Mouse (Mus musculus): ENCODE results near the gene Rhbdl1. TPM values are rescaled to one million over a fixed set of nuclear protein-coding genes. Genes with fewer than 3 reads are reported as not detected.

Gene Rhbdl1
- polyA plus RNA-seq, 1 experiment from 2014 or later = 1.4 TPM

GRCm38 (mm10) chr17:25868601-25869191 is 31.6 kb upstream of the Rhbdl1 start, which contains the start of gene Mcrip2:
Mcrip2 (minus strand) TSS chr17:25868764.
- 0 out of 2 replicates have a peak, but pooled peaks cover 4% of the 10 kb centered on the region for H3K4me1 ChIP-seq (replicated peaks; ENCODE audit: control insufficient read depth, insufficient read depth, low read length)
- under 1% methylated on average over 21 of the region's 24 CpGs for WGBS

GRCm38 (mm10) chr17:25867836-25868600 is 30.9 kb upstream of the Rhbdl1 start:
- H3K4me3 ChIP-seq (ENCODE audit: low read depth, low read length) = peak overlapping the region; percentile 70
- H3K27me3 ChIP-seq (replicated peaks; ENCODE audit: control insufficient read depth, insufficient read depth, low read length) = no peaks in the 10 kb centered on the region
- H3K36me3 ChIP-seq (ENCODE audit: control insufficient read depth, insufficient read depth) = no peaks in the 10 kb centered on the region
- no peak for TF ChIP-seq CTCF (IDR thresholded peaks at IDR 0.05; ENCODE audit: low read depth)
- peak overlapping the region; percentile 66 for H3K9ac ChIP-seq (ENCODE audit: low read depth, low read length)
- peak overlapping the region; percentile 81 for H3K27ac ChIP-seq (ENCODE audit: low read depth, low read length)
- H3K4me1 ChIP-seq (replicated peaks; ENCODE audit: control insufficient read depth, insufficient read depth, low read length) = 0 out of 2 replicates have a peak, but pooled peaks cover 4% of the 10 kb centered on the region
- peak overlapping the region; percentile 97 for H3K4me2 ChIP-seq (replicated peaks; ENCODE audit: low read depth)
- no peaks in the 10 kb centered on the region for H3K9me3 ChIP-seq (ENCODE audit: control insufficient read depth)
- peak; percentile 32 for ATAC-seq
- WGBS = 1% methylated on average over 40 of the region's 42 CpGs

More at GRCm38 (mm10) chr17:25868601-25869191, 31.6 kb upstream of the Rhbdl1 start, which contains the start of gene Mcrip2:
- peak; percentile 45; the same call in 1 of the 2 replicates for TF ChIP-seq CTCF (IDR thresholded peaks at IDR 0.05; ENCODE audit: low read depth)
- Histone ChIP-seq H3K27me3 (replicated peaks; ENCODE audit: control insufficient read depth, insufficient read depth, low read length) (no peaks in the 10 kb centered on the region), H3K36me3 (ENCODE audit: control insufficient read depth, insufficient read depth) (no peaks in the 10 kb centered on the region), H3K9ac (ENCODE audit: low read depth, low read length) (peak within 1 kb of the TSS; percentile 66), H3K27ac (ENCODE audit: low read depth, low read length) (peak within 1 kb of the TSS; percentile 81), H3K9me3 (ENCODE audit: control insufficient read depth) (no peaks in the 10 kb centered on the region), H3K4me3 (ENCODE audit: low read depth, low read length) (peak within 1 kb of the TSS; percentile 70), H3K4me2 (replicated peaks; ENCODE audit: low read depth) (peak within 1 kb of the TSS; percentile 97)
- peak; percentile 60 for ATAC-seq

GRCm38 (mm10) chr17:25867509-25867835 is 30.4 kb upstream of the Rhbdl1 start:
- TF ChIP-seq CTCF (IDR thresholded peaks at IDR 0.05; ENCODE audit: low read depth) = no peak
- Histone ChIP-seq H3K27me3 (replicated peaks; ENCODE audit: control insufficient read depth, insufficient read depth, low read length) (no peaks in the 10 kb centered on the region), H3K9me3 (ENCODE audit: control insufficient read depth) (no peaks in the 10 kb centered on the region), H3K27ac (ENCODE audit: low read depth, low read length) (peak overlapping the region; percentile 81), H3K4me2 (replicated peaks; ENCODE audit: low read depth) (peak overlapping the region; percentile 97), H3K36me3 (ENCODE audit: control insufficient read depth, insufficient read depth) (no peaks in the 10 kb centered on the region), H3K9ac (ENCODE audit: low read depth, low read length) (peak overlapping the region; percentile 66; the same call in 1 of the 2 replicates), H3K4me1 (replicated peaks; ENCODE audit: control insufficient read depth, insufficient read depth, low read length) (0 out of 2 replicates have a peak, but pooled peaks cover 4% of the 10 kb centered on the region), H3K4me3 (ENCODE audit: low read depth, low read length) (peak overlapping the region; percentile 70)
- 6% methylated on average over 7 of the region's 7 CpGs for WGBS
- ATAC-seq = no peak

- Histone ChIP-seq H3K9ac (ENCODE audit: low read depth, low read length) (no peak overlapping the region), H3K4me2 (replicated peaks; ENCODE audit: low read depth) (no peak overlapping the region), H3K4me3 (ENCODE audit: low read depth, low read length) (no peak overlapping the region), H3K27ac (ENCODE audit: low read depth, low read length) (no peak overlapping the region), H3K36me3 (ENCODE audit: control insufficient read depth, insufficient read depth) (no peaks in the 10 kb centered on the region), H3K27me3 (replicated peaks; ENCODE audit: control insufficient read depth, insufficient read depth, low read length) (no peaks in the 10 kb centered on the region), H3K9me3 (ENCODE audit: control insufficient read depth) (no peaks in the 10 kb centered on the region), H3K4me1 (replicated peaks; ENCODE audit: control insufficient read depth, insufficient read depth, low read length) (0 out of 2 replicates have a peak, but pooled peaks cover 4% of the 10 kb centered on the region)
- 68% methylated on average over 3 of the region's 3 CpGs for WGBS
- TF ChIP-seq CTCF (IDR thresholded peaks at IDR 0.05; ENCODE audit: low read depth) = no peak
- ATAC-seq = no peak
Measured at GRCm38 (mm10) chr17:25866172-25866571, 29.1 kb upstream of the Rhbdl1 start.

- TF ChIP-seq CTCF (IDR thresholded peaks at IDR 0.05; ENCODE audit: low read depth) = no peak
- Histone ChIP-seq H3K4me2 (replicated peaks; ENCODE audit: low read depth) (peak overlapping the region; percentile 48), H3K4me3 (ENCODE audit: low read depth, low read length) (no peak overlapping the region), H3K36me3 (ENCODE audit: control insufficient read depth, insufficient read depth) (no peaks in the 10 kb centered on the region), H3K27me3 (replicated peaks; ENCODE audit: control insufficient read depth, insufficient read depth, low read length) (no peaks in the 10 kb centered on the region), H3K9me3 (ENCODE audit: control insufficient read depth) (no peaks in the 10 kb centered on the region), H3K9ac (ENCODE audit: low read depth, low read length) (no peak overlapping the region), H3K4me1 (replicated peaks; ENCODE audit: control insufficient read depth, insufficient read depth, low read length) (0 out of 2 replicates have a peak, but pooled peaks cover 8% of the 10 kb centered on the region), H3K27ac (ENCODE audit: low read depth, low read length) (peak overlapping the region; percentile 57)
- ATAC-seq = peak; percentile 14; the same call in 1 of the 2 replicates
- WGBS = 46% methylated on average over 11 of the region's 11 CpGs
Measured at GRCm38 (mm10) chr17:25865288-25865687, 28.2 kb upstream of the Rhbdl1 start.

- no peak for ATAC-seq
- Histone ChIP-seq H3K36me3 (ENCODE audit: control insufficient read depth, insufficient read depth) (no peaks in the 10 kb centered on the region), H3K4me1 (replicated peaks; ENCODE audit: control insufficient read depth, insufficient read depth, low read length) (0 out of 2 replicates have a peak, but pooled peaks cover 8% of the 10 kb centered on the region), H3K9me3 (ENCODE audit: control insufficient read depth) (no peaks in the 10 kb centered on the region), H3K27me3 (replicated peaks; ENCODE audit: control insufficient read depth, insufficient read depth, low read length) (no peaks in the 10 kb centered on the region), H3K27ac (ENCODE audit: low read depth, low read length) (no peak overlapping the region), H3K9ac (ENCODE audit: low read depth, low read length) (no peak overlapping the region), H3K4me3 (ENCODE audit: low read depth, low read length) (no peak overlapping the region), H3K4me2 (replicated peaks; ENCODE audit: low read depth) (no peak overlapping the region)
- TF ChIP-seq CTCF (IDR thresholded peaks at IDR 0.05; ENCODE audit: low read depth) = no peak
- WGBS = 92% methylated on average over 14 of the region's 14 CpGs
Measured at GRCm38 (mm10) chr17:25864311-25864710, 27.2 kb upstream of the Rhbdl1 start.
